Mouse (Mus musculus): Measurements from ENCODE around the gene Map3k9.

Gene Map3k9

DNA sequence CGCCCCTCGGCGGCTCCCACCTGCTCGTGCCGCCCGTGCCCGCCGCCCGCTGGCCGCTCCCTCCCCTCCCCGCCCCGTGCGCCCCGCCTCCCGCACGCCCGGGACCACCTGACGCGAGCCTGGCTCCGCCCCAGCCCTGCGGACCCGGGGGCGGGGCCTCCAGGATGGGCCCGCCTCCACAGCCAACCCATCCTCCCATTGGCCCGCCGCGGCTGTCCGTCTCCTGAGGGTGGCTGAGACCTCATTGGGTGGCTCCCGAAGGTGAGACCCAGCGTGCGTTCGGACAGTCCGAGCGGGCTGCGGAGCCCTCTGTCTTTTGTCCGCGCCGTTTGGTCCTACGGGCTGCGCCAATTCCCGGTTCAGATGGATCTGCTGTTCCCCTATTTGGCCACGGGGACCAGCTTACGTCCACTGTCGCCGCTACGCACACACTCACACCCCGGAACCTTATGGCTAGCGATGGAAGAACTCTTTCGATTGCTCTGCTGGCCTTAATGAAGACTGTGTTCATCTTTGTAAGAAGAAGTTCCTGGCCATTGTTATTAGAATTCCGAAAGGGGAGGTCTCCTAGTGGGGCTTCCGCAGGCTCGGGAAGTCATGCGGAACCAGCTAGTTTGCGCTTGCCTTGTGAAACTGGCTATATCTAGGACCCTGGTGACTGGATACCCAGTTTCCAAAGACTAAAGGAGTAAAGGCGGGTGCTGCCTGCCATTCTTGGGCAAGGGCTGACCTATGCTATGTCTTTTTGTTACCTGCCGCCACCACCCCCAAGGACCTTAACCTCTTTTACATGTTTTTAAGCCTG, at the start of gene Map3k9:
Gene Map3k9 (minus strand): TSS at position 71 of the 805 bp plus-strand sequence.
- DNase-seq (ENCODE audit: low read depth) = no peak

DNA sequence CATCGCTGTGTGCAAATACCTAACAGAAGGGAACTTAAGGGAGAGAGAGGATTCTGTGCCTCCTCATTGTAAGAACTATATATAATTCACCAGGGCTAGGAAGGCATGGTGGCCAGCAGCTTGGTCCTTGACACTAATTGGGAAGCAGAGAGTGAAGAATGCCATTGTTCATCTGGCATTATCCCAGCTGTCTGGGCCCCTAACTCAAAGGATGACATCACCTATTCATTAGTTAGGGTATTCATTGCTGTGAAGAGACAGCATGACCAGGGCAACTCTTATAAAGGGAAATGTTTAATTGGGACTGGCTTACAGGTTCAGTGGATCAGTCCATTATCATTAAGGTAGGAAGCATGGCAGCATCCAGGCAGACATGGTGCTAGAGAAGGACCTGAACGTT, 47.4 kb upstream of the Map3k9 start:
- no peak for DNase-seq (ENCODE audit: low read depth)

DNA sequence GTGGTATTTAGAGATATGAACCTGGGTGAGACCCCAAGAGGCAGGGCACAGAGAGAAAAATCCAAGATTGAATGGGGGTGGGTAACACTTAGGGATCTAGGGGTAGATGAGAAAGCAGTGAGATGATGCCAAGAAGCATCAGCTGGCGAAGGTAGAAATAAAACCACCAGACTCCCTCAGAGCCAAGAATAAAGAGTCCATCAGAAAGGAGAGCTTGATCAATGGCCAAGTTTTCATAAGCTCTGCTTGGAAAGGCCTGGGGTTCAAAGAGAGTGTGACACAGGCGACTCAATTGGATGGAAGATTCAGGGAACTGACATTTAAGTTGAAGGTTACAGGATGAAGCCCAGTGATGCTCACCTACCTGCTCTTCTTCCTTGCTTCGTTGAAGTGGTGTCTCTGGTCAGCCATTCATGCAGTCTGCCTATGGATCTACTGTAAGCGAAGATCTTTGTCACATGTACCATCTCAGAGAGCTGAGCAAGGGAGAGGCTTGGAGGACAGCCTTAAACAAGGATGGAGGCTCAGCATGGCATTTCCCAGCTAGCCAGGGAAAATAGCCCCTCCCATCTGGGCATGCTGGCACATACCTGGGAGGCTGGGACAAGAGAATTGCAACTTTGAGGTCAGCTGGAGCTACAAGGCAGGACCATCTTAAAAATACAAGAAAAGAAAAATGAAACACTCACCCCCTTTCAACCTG, 42.0 kb upstream of the Map3k9 start:
- DNase-seq (ENCODE audit: low read depth) = no peak

DNA sequence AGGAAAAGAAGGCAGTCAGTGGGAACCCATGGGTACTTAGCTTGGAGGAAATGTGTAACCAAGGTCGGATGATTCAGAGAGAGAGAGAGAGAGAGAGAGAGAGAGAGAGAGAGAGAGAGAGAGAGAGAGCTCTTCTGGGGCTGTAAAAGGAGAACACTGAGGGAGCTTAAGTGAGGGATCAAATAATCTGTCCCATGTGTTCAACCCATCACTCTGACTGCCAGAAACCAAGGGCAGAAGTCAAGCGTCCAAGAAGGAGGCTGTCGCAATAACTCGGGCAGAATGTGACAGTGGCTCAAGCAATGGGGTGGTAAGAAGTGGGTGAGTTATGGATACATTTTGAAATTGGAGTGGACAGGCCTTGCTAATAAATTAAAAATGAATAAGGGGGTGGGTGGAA, 41.2 kb upstream of the Map3k9 start:
- DNase-seq (ENCODE audit: low read depth) = peak; percentile 72

DNA sequence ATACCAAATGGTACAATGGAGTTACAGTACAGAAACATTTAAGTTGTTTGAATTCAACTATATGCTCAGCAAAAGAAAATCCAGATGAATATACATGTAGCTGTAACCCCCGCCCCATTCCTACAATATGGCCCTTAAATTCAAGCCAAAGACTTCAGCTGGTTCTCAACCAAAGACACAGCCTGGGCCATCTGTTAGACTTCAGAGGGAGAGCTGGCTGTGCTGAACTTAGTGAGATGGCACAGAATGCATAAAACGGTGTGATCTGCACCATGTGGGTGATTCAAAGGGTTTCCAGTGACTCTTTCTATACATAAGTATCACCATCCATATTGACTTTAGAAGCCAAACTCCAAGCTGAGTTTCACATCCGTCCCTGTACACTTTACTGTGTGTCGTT, 39.7 kb upstream of the Map3k9 start:
- no peak for DNase-seq (ENCODE audit: low read depth)

DNA sequence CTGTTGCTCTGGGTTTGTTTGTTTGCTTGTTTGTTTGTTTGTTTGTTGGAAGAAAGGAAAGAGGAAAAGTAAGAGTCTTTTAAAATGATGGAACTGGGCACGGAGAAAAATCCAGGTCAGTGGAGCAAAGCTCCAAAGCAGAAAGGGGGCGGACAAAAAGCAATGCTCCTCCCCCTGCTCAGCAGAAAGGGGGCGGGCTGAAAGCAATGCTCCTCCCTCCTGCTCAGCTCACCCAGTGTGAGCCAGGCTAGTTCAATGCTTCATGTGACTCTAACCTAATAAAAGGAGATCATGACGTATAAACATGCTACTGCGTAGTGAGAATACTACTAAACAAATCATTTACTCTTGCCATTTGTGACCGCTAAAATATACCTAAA, 36.1 kb upstream of the Map3k9 start:
- DNase-seq (ENCODE audit: low read depth) = no peak

DNA sequence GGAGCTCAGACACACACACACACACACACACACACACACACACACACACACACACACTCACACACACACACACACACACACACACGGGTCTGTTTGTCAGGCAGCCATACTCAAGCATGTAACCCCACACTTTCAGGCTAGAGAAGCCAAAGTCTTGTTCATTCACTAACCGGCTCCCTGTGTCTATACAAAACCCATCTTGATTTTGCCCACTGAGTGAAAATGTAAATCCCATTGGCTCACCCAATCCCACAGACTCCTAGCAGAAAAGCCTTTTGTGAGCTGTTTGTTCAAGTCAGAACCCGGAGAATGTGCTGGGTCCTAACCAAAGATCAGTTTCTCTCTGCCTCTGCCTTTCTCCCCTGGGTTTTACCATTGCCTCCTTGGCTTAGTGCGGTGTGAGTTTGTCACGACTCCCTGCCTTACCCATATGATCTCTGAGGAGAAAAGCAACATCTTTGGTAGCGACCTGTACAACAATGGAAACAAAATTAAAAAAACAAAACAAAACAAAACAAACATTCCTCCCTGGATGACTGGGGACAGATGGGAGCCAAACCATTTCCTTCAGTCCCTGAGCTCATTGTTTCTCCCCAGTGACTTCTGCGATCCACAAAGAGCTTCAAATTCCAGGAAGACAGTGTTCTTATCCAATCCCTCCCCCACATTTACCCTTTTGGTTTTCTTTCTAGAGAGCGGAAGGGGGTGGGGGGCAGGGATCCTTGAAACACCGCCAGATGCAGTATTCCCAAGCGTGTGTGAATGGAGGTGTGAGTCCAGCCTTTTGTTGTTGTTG, 35.6 kb upstream of the Map3k9 start:
- DNase-seq (ENCODE audit: low read depth) = no peak

DNA sequence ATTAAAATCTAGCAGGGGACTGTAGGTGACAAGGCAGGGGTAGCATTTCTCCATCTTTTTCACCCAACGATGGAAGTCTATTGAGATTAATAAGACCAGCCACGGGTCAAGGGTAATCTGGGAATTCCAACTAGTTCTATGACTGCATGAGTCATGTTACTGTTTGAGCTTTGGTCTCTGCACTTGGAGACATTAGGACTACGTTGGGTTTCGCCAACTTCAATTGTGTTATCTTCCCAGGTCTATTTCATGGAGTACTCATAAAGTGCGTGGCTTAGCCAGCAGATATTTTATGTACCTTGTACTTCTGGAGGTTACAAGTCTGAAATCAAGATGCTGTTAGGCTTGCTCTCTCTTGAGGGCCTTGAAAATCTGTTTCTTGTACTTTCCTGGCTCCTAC, 33.8 kb upstream of the Map3k9 start:
- no peak for DNase-seq (ENCODE audit: low read depth)

DNA sequence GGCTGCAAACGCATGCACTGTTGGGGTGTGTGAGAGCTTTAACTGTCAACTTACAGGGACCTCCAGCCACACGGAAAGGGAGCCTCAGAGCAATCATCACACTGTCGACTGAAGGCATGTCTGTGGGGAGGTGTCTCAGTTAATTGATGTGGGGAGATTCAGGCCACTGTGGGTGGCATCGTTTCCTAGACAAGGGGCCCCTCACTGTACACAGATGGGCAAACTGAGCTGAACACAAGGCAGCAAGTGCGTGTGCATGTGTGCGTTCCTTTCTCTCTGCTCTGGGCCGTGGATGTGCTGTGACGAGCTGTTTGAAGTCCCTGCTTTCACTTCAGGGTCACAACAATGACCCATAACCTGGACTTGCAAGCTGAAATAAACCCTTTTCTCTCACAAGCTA, 29.4 kb upstream of the Map3k9 start:
- no peak for DNase-seq (ENCODE audit: low read depth)

DNA sequence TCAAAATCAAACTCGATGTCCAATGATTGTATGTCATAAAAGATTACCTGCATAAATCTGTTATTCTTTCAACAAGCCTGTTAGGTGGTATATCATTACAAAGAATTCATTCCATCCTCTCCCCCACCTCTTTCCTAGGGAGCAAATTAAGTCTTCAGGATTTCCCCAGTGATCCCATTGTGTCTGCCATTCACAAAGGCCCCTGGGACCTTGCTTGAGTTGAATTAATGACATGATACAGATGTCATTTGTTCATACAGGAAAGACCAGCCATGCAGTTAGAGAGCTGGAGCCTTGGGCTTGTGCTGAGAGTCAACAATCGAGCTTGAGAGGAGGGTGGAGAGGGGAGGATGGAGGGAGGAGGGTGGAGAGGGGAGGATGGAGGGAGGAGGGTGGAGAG, 27.6 kb upstream of the Map3k9 start:
- DNase-seq (ENCODE audit: low read depth) = no peak

DNA sequence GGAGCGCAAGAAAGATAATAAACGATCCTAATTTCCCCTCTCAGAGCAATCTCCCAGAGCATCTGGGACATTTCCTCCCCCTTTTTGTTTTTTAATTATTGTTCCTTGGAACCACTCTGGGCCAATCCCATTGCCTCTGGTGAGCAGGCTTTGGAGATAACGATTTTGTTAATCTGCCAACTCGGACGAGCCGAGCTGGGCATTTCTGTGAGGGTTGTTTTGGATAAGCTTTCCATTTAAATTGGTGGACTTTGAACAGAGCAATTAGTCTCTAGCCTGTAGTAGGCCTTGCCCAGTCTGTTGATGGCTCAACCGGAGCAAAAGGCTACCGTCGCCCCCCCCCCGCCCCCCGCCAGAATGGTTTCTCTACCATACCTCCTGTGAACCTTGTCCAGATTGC, 27.0 kb upstream of the Map3k9 start:
- no peak for DNase-seq (ENCODE audit: low read depth)

DNA sequence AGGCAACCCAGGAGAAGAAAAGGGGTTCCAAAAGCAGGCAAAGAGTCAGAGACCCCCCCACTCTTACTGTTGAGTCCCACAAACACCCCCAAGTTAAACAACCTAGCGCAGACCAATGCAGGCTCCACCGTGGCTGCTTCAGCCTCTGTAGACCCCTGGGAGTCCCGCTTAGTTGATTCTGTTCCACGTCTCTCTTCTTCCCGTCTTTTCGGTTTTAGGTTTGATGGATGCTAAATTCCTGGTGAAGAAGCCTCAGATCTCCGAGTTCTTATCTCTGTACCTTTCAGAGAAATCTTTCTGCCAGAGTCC, 26.5 kb upstream of the Map3k9 start:
- DNase-seq (ENCODE audit: low read depth) = no peak

DNA sequence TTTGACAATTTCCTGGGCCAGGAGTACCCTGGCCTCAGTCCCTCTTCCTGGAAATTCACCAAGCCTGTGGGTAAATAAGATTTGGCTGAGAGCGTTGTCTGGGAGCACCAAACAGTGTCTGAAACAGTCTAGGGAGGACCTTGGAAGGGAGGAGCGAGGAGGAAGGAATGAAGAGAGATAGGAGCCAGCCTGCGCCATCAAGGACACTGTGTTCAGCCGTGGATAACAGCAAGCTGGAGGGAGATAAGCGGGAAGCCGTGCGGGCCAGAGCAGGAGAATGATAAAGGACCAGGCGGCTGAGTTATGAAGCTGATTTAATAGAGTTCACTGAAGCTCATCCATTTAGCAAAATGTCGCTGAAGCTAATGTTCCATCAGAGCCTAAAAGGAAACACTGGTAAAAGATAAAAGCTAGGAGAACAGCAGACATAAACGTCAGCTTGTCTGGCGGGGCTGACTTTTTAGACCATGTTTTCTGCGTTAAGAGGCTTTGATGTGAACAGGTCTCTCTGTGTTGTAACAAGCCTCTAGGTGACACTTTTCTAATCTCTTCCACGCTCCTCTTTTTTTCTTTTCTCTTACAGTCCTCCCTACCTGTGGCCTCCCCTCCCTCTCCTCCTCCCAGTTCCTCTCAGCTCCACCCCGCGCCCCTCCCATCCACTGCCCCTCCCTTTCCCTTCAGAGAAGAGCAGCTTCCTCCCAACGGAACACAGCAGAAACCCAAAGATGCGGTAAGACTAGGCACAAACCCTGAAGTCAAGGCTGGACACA, 26.0 kb upstream of the Map3k9 start:
- DNase-seq (ENCODE audit: low read depth) = peak; percentile 76

DNA sequence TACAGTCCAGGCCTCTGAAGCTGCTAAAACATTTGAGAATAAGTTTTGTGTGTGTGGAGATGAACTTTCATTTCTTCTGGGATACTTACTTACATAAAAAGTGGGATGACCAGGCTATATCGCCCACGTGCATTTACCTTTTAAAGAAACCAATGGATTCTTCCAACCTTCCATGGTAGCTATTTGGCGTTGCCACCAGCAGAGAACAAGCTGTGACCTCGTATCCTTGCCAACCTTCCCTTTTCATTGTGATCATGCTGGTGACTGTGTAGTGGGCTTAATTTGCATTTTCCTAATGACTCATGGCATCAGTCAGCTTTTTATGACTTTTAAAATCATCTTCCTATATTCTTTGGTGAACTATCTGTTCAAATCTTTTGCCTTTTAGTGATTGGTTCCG, 25.1 kb upstream of the Map3k9 start:
- DNase-seq (ENCODE audit: low read depth) = no peak

DNA sequence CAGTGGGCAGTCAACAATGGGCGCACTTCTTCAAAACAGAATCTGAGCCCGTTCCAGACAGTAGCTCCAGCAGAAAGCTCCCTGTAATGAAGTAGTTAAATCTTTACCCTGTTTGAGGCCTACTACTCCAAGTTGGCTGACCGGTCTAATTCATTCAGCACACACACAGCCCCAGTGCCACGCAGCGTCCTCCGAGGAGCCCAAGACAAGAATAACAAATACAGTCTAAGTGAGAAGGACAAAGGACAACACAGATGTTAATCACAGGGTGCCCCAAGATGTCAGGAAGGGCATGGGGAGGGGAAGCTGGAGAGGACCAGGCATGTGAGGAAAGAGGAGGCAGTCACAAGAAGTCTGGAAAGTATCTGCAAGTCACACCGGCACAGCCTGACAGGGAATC, 22.8 kb upstream of the Map3k9 start:
- no peak for DNase-seq (ENCODE audit: low read depth)

DNA sequence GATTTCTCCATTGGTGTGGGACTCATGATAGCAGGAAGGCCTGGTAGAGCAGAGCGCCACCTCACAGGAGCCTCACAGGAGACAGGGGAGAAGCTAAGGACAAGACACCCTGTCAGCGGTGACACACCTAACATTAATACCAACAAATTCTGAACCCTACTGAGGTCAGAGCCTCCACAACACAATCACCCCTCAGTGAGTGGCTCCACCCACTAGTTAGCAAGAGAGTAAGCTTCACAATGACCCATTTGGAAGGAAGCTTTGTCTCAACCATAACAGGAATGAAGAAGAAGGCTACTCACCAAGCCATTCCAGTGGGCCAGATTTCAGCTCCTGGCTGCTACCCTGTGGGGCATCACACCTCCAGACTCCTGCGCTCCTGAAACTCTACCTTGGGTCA, 22.0 kb upstream of the Map3k9 start:
- no peak for DNase-seq (ENCODE audit: low read depth)

DNA sequence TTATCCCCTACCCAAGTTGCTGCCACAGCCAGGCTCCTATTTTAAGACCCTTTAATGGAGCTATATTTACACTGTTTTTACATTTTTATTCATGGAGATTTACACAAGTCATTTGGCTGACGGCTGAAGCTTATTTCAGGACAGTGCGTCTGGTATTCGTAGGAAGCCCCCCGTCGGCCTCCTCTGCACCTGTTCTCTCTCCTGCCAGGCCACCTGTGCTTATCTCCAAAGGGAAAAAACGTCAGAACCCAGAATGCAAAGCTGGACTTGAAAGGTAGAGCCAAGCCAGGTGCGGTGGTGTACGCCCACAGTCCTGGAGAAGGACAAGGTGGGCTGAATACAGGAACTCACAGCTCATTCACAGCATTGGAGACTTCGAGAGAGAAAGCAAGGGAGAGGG, 20.2 kb upstream of the Map3k9 start:
- DNase-seq (ENCODE audit: low read depth) = no peak

DNA sequence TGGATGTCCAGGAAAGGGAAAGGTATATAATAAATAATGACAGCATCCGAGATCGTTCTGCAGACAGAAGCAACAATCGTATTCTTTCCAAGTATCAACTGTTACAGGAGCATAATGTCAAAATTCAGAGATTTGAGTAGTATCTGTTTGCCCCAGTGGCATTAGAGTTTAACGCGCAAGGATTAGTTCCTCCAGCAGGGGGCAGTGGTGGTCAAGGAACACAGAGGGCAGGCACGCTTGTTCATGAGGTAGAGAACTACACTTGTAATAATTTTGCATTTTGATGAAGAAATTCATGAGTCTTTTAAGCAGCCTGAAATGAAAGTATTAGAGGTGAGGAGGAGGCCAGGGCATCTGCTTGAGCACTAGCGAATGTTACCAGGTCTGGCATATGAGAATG, 15.6 kb upstream of the Map3k9 start:
- DNase-seq (ENCODE audit: low read depth) = peak; percentile 84

DNA sequence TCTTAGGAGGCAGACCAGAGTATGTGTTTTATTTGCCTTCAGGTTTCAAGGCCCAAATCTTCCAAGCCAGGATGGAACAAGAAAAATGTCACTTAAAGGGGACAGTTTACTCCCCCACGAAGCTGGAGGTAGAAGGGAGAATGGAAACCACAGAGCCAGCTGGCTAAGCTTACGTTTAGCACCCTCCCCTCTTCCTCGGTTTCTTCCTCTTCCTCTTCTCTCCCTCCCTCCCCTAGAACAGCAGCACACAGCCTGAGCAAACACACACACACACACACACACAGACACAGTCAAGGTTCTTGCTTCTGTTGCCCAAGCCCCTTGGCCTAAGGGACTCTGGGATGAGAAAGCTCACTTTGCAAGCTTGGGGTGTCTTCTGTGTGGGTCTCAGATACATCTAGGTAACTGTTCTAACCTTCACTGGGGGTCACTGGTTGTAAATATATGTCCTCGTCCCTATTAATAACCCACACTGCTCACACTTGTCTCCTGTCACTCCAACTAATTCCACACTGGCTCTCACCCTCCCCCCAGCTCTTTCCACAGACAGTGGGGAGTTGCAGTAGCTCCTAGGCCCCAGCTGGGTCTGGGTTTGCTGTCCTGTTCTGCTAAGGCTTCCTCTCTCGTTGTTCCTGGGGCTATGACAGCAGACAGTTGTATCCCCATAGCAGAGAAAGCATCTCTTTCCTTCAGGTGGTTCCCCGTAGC, 11.7 kb upstream of the Map3k9 start:
- peak; percentile 74 for DNase-seq (ENCODE audit: low read depth)

DNA sequence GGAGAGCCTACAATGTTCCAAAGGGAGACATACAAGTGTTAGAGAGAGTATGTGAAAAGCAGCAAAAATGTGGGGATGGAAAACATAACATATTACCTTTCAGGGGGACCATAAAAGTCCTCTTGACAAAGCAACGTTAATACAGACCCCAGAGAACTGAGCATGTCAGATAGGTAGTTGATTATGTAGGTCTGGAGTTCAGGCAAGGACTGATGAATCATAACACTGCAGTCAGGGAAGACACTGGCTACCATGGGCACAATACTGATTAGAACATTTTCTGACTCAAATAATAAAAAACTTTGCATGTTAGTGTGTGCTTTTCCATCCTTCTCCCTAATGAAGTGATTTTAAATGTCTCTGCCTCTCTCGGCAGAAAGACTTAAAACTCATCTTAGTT, 8.5 kb upstream of the Map3k9 start:
- peak; percentile 88 for DNase-seq (ENCODE audit: low read depth)

DNA sequence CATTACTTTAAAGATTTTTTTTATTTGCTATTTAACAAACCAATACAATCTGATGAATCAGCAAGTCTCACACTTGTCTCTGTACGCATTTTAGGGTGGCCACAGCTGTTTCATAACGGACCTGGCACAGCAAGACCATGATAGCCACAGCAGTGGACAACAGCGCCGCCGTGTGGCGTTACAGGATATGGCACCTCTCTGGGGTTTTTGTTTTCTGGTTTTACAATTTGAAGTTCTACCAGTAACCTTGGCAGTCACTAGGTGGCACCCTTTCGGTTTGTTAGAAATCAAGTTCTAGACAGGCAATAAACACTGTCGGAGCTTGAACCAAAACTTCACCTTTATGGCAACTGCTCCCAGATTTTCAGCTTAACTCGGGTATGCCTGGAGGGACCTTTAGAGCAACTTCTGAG, 7.7 kb upstream of the Map3k9 start:
- peak; percentile 98 for DNase-seq (ENCODE audit: low read depth)

DNA sequence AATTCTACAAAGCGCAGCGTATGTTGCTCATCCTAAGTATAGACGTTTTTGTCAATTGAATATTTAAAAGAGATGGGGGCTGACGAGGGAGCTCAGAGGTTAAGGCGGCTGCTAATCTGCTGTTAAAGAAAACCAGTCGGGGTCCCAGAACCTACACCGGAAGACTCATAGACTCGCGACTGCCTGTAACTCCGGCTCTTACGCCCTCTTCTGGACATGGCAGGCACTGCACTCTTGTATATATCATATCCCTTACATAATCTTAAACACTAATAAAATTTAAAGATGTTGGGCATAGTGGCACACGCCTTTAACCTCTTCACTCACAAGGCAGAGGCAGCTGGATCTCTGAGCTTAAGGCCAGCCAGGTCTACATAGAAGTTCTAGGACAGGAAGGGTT, 6.3 kb upstream of the Map3k9 start:
- DNase-seq (ENCODE audit: low read depth) = peak; percentile 32

Data from 416B (cell line).